Mouse (Mus musculus): ENCODE data around the gene Intu. TPM values are rescaled to one million over a fixed set of nuclear protein-coding genes. Genes with fewer than 3 reads are reported as not detected.
A peak's percentile ranks its signal among the peaks of the same experiment; 100 is the strongest.

Gene Intu
- polyA plus RNA-seq, 1 experiment from 2014 or later, result 10.0 TPM

- H3K27ac ChIP-seq (ENCODE audit: low read depth, low read length), result no peak overlapping the region
- no peaks in the 10 kb centered on the region; the same call in 1 of the 2 replicates for H3K36me3 ChIP-seq (ENCODE audit: control insufficient read depth, insufficient read depth, low read length)
- no peak overlapping the region for H3K9ac ChIP-seq (ENCODE audit: low read length)
- WGBS, result 93% methylated on average over 5 of the region's 5 CpGs
- no peaks in the 10 kb centered on the region for H3K9me3 ChIP-seq (ENCODE audit: control insufficient read depth, low read length)
- ATAC-seq (replicated peaks; ENCODE audit: low FRiP score) (no peak), DNase-seq (ENCODE audit: low spot score) (no peak)
- no peaks in the 10 kb centered on the region for H3K27me3 ChIP-seq (ENCODE audit: control insufficient read depth, insufficient read depth, low read length)
- H3K4me1 ChIP-seq (replicated peaks; ENCODE audit: control insufficient read depth, insufficient read depth, low read length), result no peaks in the 10 kb centered on the region
- no peak overlapping the region for H3K4me3 ChIP-seq (ENCODE audit: low read depth, low read length)
- no peak overlapping the region for H3K4me2 ChIP-seq (ENCODE audit: low read depth, low read length, severe bottlenecking)
These were observed 125.3 kb downstream of the Intu start for GRCm38 (mm10) chr3:40656339-40656738.

GRCm38 (mm10) chr3:40660231-40660630 lies 129.1 kb downstream of the Intu start:
- no peak overlapping the region for H3K27ac ChIP-seq (ENCODE audit: low read depth, low read length)
- H3K4me3 ChIP-seq (ENCODE audit: low read depth, low read length), result no peak overlapping the region
- no peaks in the 10 kb centered on the region for H3K9me3 ChIP-seq (ENCODE audit: control insufficient read depth, low read length)
- ATAC-seq (replicated peaks; ENCODE audit: low FRiP score) (no peak), DNase-seq (ENCODE audit: low spot score) (no peak)
- WGBS, result 98% methylated on average over 2 of the region's 2 CpGs
- no peak overlapping the region for H3K4me2 ChIP-seq (ENCODE audit: low read depth, low read length, severe bottlenecking)
- H3K36me3 ChIP-seq (ENCODE audit: control insufficient read depth, insufficient read depth, low read length), result no peaks in the 10 kb centered on the region; the same call in 1 of the 2 replicates
- H3K4me1 ChIP-seq (replicated peaks; ENCODE audit: control insufficient read depth, insufficient read depth, low read length), result no peaks in the 10 kb centered on the region
- H3K27me3 ChIP-seq (ENCODE audit: control insufficient read depth, insufficient read depth, low read length), result no peaks in the 10 kb centered on the region
- no peak overlapping the region for H3K9ac ChIP-seq (ENCODE audit: low read length)

- H3K36me3 ChIP-seq (ENCODE audit: control insufficient read depth, insufficient read depth, low read length), result no peaks in the 10 kb centered on the region; the same call in 1 of the 2 replicates
- 91% methylated on average over 4 of the region's 4 CpGs for WGBS
These were observed 135.0 kb downstream of the Intu start for GRCm38 (mm10) chr3:40666109-40666508.

GRCm38 (mm10) chr3:40666861-40667719 lies 136.0 kb downstream of the Intu start:
- WGBS, result 80% methylated on average over 8 of the region's 8 CpGs
- Histone ChIP-seq H3K36me3 (ENCODE audit: control insufficient read depth, insufficient read depth, low read length) (no peaks in the 10 kb centered on the region; the same call in 1 of the 2 replicates), H3K4me3 (ENCODE audit: low read depth, low read length) (no peak overlapping the region), H3K9ac (ENCODE audit: low read length) (no peak overlapping the region), H3K27me3 (ENCODE audit: control insufficient read depth, insufficient read depth, low read length) (no peaks in the 10 kb centered on the region), H3K27ac (ENCODE audit: low read depth, low read length) (no peak overlapping the region), H3K4me1 (replicated peaks; ENCODE audit: control insufficient read depth, insufficient read depth, low read length) (no peaks in the 10 kb centered on the region), H3K4me2 (ENCODE audit: low read depth, low read length, severe bottlenecking) (no peak overlapping the region), H3K9me3 (ENCODE audit: control insufficient read depth, low read length) (no peaks in the 10 kb centered on the region)
- DNase-seq (ENCODE audit: low spot score), result no peak
- ATAC-seq (replicated peaks; ENCODE audit: low FRiP score), result 0 out of 2 replicates have a peak, but pooled peaks have one; percentile 10

More at GRCm38 (mm10) chr3:40666109-40666508, 135.0 kb downstream of the Intu start:
- ATAC-seq (replicated peaks; ENCODE audit: low FRiP score) (no peak), DNase-seq (ENCODE audit: low spot score) (no peak)
- no peaks in the 10 kb centered on the region for H3K4me1 ChIP-seq (replicated peaks; ENCODE audit: control insufficient read depth, insufficient read depth, low read length)
- H3K27ac ChIP-seq (ENCODE audit: low read depth, low read length), result no peak overlapping the region
- H3K9me3 ChIP-seq (ENCODE audit: control insufficient read depth, low read length), result no peaks in the 10 kb centered on the region
- no peak overlapping the region for H3K4me2 ChIP-seq (ENCODE audit: low read depth, low read length, severe bottlenecking)
- no peak overlapping the region for H3K4me3 ChIP-seq (ENCODE audit: low read depth, low read length)
- no peaks in the 10 kb centered on the region for H3K27me3 ChIP-seq (ENCODE audit: control insufficient read depth, insufficient read depth, low read length)
- no peak overlapping the region for H3K9ac ChIP-seq (ENCODE audit: low read length)

GRCm38 (mm10) chr3:40668889-40669288 lies 137.8 kb downstream of the Intu start:
- no peaks in the 10 kb centered on the region for H3K27me3 ChIP-seq (ENCODE audit: control insufficient read depth, insufficient read depth, low read length)
- no peak for DNase-seq (ENCODE audit: low spot score)
- H3K27ac ChIP-seq (ENCODE audit: low read depth, low read length), result no peak overlapping the region
- WGBS, result 74% methylated on average over 6 of the region's 6 CpGs
- H3K4me1 ChIP-seq (replicated peaks; ENCODE audit: control insufficient read depth, insufficient read depth, low read length), result peaks cover 5% of the 10 kb centered on the region; the same call in 1 of the 2 replicates
- no peaks in the 10 kb centered on the region for H3K9me3 ChIP-seq (ENCODE audit: control insufficient read depth, low read length)
- no peak overlapping the region for H3K9ac ChIP-seq (ENCODE audit: low read length)
- no peaks in the 10 kb centered on the region for H3K36me3 ChIP-seq (ENCODE audit: control insufficient read depth, insufficient read depth, low read length)
- H3K4me2 ChIP-seq (ENCODE audit: low read depth, low read length, severe bottlenecking), result no peak overlapping the region
- H3K4me3 ChIP-seq (ENCODE audit: low read depth, low read length), result no peak overlapping the region
- ATAC-seq (replicated peaks; ENCODE audit: low FRiP score), result no peak

- H3K4me1 ChIP-seq (replicated peaks; ENCODE audit: control insufficient read depth, insufficient read depth, low read length), result peaks cover 7% of the 10 kb centered on the region; the same call in 1 of the 2 replicates
- no peaks in the 10 kb centered on the region for H3K36me3 ChIP-seq (ENCODE audit: control insufficient read depth, insufficient read depth, low read length)
- ATAC-seq (replicated peaks; ENCODE audit: low FRiP score), result no peak
- H3K9ac ChIP-seq (ENCODE audit: low read length), result no peak overlapping the region
- no peak overlapping the region for H3K4me2 ChIP-seq (ENCODE audit: low read depth, low read length, severe bottlenecking)
- H3K27ac ChIP-seq (ENCODE audit: low read depth, low read length), result no peak overlapping the region
- H3K9me3 ChIP-seq (ENCODE audit: control insufficient read depth, low read length), result no peaks in the 10 kb centered on the region
- no peaks in the 10 kb centered on the region for H3K27me3 ChIP-seq (ENCODE audit: control insufficient read depth, insufficient read depth, low read length)
- WGBS, result 86% methylated on average over 3 of the region's 3 CpGs
- H3K4me3 ChIP-seq (ENCODE audit: low read depth, low read length), result no peak overlapping the region
- no peak for DNase-seq (ENCODE audit: low spot score)
These were observed 138.3 kb downstream of the Intu start for GRCm38 (mm10) chr3:40669395-40669794.

GRCm38 (mm10) chr3:40673515-40673914 lies 142.4 kb downstream of the Intu start:
- no peaks in the 10 kb centered on the region for H3K36me3 ChIP-seq (ENCODE audit: control insufficient read depth, insufficient read depth, low read length)
- H3K27me3 ChIP-seq (ENCODE audit: control insufficient read depth, insufficient read depth, low read length), result no peaks in the 10 kb centered on the region
- ATAC-seq (replicated peaks; ENCODE audit: low FRiP score) (peak; percentile 91), DNase-seq (ENCODE audit: low spot score) (no peak)
- no peak overlapping the region for H3K4me2 ChIP-seq (ENCODE audit: low read depth, low read length, severe bottlenecking)
- no peaks in the 10 kb centered on the region for H3K9me3 ChIP-seq (ENCODE audit: control insufficient read depth, low read length)
- no peak overlapping the region for H3K4me3 ChIP-seq (ENCODE audit: low read depth, low read length)
- peaks cover 12% of the 10 kb centered on the region; the same call in 1 of the 2 replicates for H3K4me1 ChIP-seq (replicated peaks; ENCODE audit: control insufficient read depth, insufficient read depth, low read length)
- no peak overlapping the region for H3K9ac ChIP-seq (ENCODE audit: low read length)
- H3K27ac ChIP-seq (ENCODE audit: low read depth, low read length), result peak overlapping the region; percentile 27; the same call in 1 of the 2 replicates
- 14% methylated on average over 1 of the region's 1 CpGs for WGBS

GRCm38 (mm10) chr3:40674873-40675405 lies 143.9 kb downstream of the Intu start:
- Histone ChIP-seq H3K27me3 (ENCODE audit: control insufficient read depth, insufficient read depth, low read length) (no peaks in the 10 kb centered on the region), H3K4me1 (replicated peaks; ENCODE audit: control insufficient read depth, insufficient read depth, low read length) (peaks cover 14% of the 10 kb centered on the region; the same call in 1 of the 2 replicates), H3K36me3 (ENCODE audit: control insufficient read depth, insufficient read depth, low read length) (no peaks in the 10 kb centered on the region), H3K27ac (ENCODE audit: low read depth, low read length) (peak overlapping the region; percentile 47; the same call in 1 of the 2 replicates), H3K4me3 (ENCODE audit: low read depth, low read length) (no peak overlapping the region), H3K4me2 (ENCODE audit: low read depth, low read length, severe bottlenecking) (no peak overlapping the region), H3K9me3 (ENCODE audit: control insufficient read depth, low read length) (no peaks in the 10 kb centered on the region), H3K9ac (ENCODE audit: low read length) (no peak overlapping the region)
- DNase-seq (ENCODE audit: low spot score) (no peak), ATAC-seq (replicated peaks; ENCODE audit: low FRiP score) (0 out of 2 replicates have a peak, but pooled peaks have one; percentile 29)
- 4% methylated on average over 8 of the region's 8 CpGs for WGBS
